Mouse (Mus musculus): ENCODE measurements around the gene Rae1. TPM values are rescaled to one million over a fixed set of nuclear protein-coding genes. Genes with fewer than 3 reads are reported as not detected.

The Rae1 gene
- polyA plus RNA-seq, 1 experiment from 2014 or later, result 156 TPM

DNA sequence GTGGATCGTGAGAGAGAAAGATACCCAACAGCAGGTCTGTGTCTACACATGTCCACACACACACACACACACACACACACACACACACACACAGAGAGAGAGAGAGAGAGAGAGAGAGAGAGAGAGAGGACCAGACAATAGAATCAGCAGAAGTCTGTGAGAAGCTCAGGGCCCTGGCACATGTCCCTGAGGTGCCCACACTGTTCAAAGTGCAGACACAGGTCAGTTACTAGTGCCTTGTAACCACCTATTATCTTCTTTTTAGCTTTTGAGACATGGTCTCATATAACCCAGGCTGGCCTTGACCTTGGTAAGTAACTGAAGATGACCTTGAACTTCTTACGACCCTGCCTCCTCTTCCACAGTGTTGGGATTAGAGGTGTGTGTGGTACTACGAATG, 49.3 kb downstream of the Rae1 start:
- WGBS, result 78% methylated on average over 3 of the region's 3 CpGs
- H3K9ac ChIP-seq (replicated peaks; ENCODE audit: low read depth, low read length), result no peak overlapping the region
- no peak overlapping the region for H3K27ac ChIP-seq (ENCODE audit: low read length)
- no peaks in the 10 kb centered on the region for H3K9me3 ChIP-seq (ENCODE audit: control insufficient read depth, low read length)
- no peak for ATAC-seq
- H3K27me3 ChIP-seq (replicated peaks; ENCODE audit: control insufficient read depth, insufficient read depth, low read length), result no peaks in the 10 kb centered on the region
- no peaks in the 10 kb centered on the region for H3K4me1 ChIP-seq (replicated peaks; ENCODE audit: control insufficient read depth, insufficient read depth, low read length)
- H3K36me3 ChIP-seq (ENCODE audit: control insufficient read depth, insufficient read depth), result no peaks in the 10 kb centered on the region
- no peak overlapping the region for H3K4me3 ChIP-seq (replicated peaks; ENCODE audit: low read length)
- no peak overlapping the region for H3K4me2 ChIP-seq (ENCODE audit: low read length)

DNA sequence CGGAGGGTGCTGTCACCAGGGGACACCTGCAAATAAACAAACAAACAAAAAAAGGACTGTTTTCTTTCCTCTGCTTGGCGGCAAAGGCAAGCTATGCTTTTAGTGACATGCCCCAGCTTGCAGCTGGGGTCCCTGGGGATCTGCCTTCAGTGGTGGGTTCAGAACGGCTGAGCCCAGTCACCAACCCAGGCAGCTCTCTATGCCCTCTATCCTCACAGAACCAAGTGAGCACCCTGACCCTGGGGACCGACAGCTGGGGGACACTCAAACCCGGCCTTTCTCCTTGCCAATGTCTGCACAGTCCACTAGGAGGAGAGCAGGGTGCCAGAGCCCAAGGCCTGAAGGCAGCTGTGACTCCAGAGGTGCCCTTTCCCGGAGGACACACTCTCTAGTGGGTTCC, 49.9 kb downstream of the Rae1 start:
- no peak for ATAC-seq
- H3K36me3 ChIP-seq (ENCODE audit: control insufficient read depth, insufficient read depth), result no peaks in the 10 kb centered on the region
- no peak overlapping the region for H3K4me2 ChIP-seq (ENCODE audit: low read length)

DNA sequence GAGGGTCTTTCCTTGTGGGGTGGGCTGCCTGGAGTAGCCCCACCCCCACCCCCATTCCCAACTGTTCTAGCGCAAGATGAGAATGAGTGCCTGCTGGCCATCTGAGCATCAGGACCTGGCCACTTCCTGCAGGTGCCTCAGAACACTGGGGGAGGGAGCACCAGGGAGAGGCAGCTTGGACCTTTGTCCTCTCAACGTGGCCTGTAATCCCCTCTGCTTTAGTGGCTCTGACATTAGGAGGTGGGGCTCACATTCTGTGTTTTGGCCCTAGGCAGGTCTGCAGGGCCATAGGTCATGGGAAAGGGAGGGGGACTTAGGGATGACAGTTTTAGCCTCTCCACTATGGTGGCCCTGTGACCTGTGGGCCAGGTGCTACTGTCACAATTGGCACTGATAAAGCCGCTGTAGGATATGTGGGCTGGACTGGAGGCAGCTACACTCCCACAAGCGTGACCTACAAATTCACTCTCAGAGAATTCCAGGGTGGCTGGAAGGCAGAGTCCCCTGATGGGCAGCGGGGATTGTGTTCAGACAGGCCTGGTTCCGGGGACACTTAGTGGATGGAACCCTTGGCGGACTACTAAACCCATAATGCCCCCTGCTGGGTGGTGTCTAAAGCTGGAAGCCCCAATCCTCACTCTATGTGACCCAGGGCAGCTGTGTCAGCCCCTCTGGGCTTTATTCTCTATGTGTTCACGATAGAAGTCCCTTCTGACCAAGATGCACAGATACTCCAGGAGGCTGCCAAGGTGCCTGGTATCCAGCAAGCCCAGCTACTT, 50.9 kb downstream of the Rae1 start:
- no peak overlapping the region for H3K9ac ChIP-seq (replicated peaks; ENCODE audit: low read depth, low read length)
- 28% methylated on average over 8 of the region's 8 CpGs for WGBS
- no peak overlapping the region for H3K4me3 ChIP-seq (replicated peaks; ENCODE audit: low read length)

More for the DNA sequence above, 49.9 kb downstream of the Rae1 start:
- H3K9me3 ChIP-seq (ENCODE audit: control insufficient read depth, low read length), result no peaks in the 10 kb centered on the region
- 61% methylated on average over 6 of the region's 6 CpGs for WGBS
- H3K27ac ChIP-seq (ENCODE audit: low read length), result no peak overlapping the region
- no peak overlapping the region for H3K9ac ChIP-seq (replicated peaks; ENCODE audit: low read depth, low read length)
- H3K27me3 ChIP-seq (replicated peaks; ENCODE audit: control insufficient read depth, insufficient read depth, low read length), result no peaks in the 10 kb centered on the region
- H3K4me1 ChIP-seq (replicated peaks; ENCODE audit: control insufficient read depth, insufficient read depth, low read length), result no peaks in the 10 kb centered on the region
- H3K4me3 ChIP-seq (replicated peaks; ENCODE audit: low read length), result no peak overlapping the region

DNA sequence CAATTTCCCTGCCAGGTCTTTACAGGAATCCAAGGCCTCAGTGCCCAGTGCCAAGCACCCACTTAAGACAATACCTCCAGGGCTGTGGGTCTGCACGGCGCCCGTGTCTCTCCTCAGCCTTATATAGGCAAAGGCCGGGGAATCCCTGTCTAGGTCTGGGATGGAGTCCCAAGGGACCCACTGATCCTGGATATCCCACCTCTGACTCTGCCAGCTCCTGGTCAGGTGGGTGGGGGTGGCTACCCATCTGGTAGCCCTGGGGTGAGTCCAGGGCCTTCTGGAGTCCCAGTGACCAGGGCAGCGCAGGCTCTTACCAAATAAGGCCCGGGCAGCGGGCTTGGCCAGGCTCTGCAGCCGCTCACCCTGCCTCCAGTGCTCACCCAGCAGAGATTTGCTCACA, 53.0 kb downstream of the Rae1 start:
- Histone ChIP-seq H3K27ac (ENCODE audit: low read length) (no peak overlapping the region), H3K27me3 (replicated peaks; ENCODE audit: control insufficient read depth, insufficient read depth, low read length) (no peaks in the 10 kb centered on the region), H3K4me2 (ENCODE audit: low read length) (no peak overlapping the region), H3K4me3 (replicated peaks; ENCODE audit: low read length) (no peak overlapping the region), H3K9ac (replicated peaks; ENCODE audit: low read depth, low read length) (no peak overlapping the region), H3K4me1 (replicated peaks; ENCODE audit: control insufficient read depth, insufficient read depth, low read length) (no peaks in the 10 kb centered on the region), H3K9me3 (ENCODE audit: control insufficient read depth, low read length) (no peaks in the 10 kb centered on the region), H3K36me3 (ENCODE audit: control insufficient read depth, insufficient read depth) (no peaks in the 10 kb centered on the region)
- ATAC-seq, result no peak
- WGBS, result 89% methylated on average over 8 of the region's 8 CpGs

More for the DNA sequence above, 50.9 kb downstream of the Rae1 start:
- H3K4me2 ChIP-seq (ENCODE audit: low read length), result no peak overlapping the region
- H3K36me3 ChIP-seq (ENCODE audit: control insufficient read depth, insufficient read depth), result no peaks in the 10 kb centered on the region
- no peaks in the 10 kb centered on the region for H3K9me3 ChIP-seq (ENCODE audit: control insufficient read depth, low read length)
- no peaks in the 10 kb centered on the region for H3K4me1 ChIP-seq (replicated peaks; ENCODE audit: control insufficient read depth, insufficient read depth, low read length)
- H3K27me3 ChIP-seq (replicated peaks; ENCODE audit: control insufficient read depth, insufficient read depth, low read length), result no peaks in the 10 kb centered on the region
- no peak overlapping the region for H3K27ac ChIP-seq (ENCODE audit: low read length)
- ATAC-seq, result no peak

DNA sequence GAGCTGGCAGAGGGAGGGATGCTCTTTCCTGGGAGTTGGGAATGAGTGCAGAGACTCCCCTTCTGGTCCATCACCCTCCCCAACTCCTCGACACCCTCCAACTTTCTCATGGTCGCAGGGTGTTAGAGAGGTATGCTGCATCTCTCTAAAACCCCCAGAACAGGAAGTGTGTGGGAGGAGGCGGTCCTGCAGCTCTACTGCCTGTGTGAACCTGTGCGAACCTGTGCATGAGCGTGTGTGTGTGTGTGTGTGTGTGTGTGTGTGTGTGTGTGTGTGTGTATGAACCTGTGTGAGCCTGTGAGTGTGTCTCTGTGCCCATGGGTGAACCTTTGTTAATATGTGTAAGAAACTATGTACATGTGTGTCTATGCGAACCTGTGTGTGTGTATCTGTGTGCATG, 53.9 kb downstream of the Rae1 start:
- Histone ChIP-seq H3K36me3 (ENCODE audit: control insufficient read depth, insufficient read depth) (no peaks in the 10 kb centered on the region), H3K27me3 (replicated peaks; ENCODE audit: control insufficient read depth, insufficient read depth, low read length) (no peaks in the 10 kb centered on the region), H3K27ac (ENCODE audit: low read length) (no peak overlapping the region), H3K4me3 (replicated peaks; ENCODE audit: low read length) (no peak overlapping the region), H3K9me3 (ENCODE audit: control insufficient read depth, low read length) (no peaks in the 10 kb centered on the region), H3K4me1 (replicated peaks; ENCODE audit: control insufficient read depth, insufficient read depth, low read length) (no peaks in the 10 kb centered on the region), H3K9ac (replicated peaks; ENCODE audit: low read depth, low read length) (no peak overlapping the region), H3K4me2 (ENCODE audit: low read length) (no peak overlapping the region)
- no peak for ATAC-seq
- WGBS, result 90% methylated on average over 5 of the region's 6 CpGs

DNA sequence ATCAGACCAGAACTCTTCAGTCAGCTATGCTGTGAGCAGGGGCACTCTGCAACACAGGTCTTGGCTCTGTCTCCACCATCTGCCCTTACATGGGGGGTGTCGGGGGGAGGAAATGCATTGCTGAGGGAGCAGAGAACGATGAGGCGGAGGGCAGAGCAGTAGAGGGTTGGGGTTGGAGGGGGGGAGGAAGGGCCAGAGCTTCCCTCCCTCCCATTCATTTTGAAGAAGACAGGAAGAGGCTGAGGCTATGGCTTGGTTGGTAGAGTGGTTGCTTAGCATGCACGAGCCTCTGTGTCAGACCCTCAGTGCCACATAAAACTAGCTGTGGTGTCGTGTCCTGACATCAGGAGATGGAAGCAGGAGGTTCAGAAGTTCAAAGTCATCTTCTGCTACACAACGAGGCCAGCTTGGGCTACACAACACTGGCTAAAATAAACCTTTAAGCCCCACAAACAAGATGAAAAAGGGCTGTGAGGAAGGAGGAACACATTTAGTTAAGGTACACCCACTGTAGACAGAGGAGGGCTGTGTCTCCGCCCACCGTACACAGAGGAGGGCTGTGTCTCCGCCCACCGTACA, 56.5 kb downstream of the Rae1 start:
- Histone ChIP-seq H3K27me3 (replicated peaks; ENCODE audit: control insufficient read depth, insufficient read depth, low read length) (no peaks in the 10 kb centered on the region), H3K36me3 (ENCODE audit: control insufficient read depth, insufficient read depth) (no peaks in the 10 kb centered on the region), H3K9ac (replicated peaks; ENCODE audit: low read depth, low read length) (no peak overlapping the region), H3K9me3 (ENCODE audit: control insufficient read depth, low read length) (no peaks in the 10 kb centered on the region), H3K4me1 (replicated peaks; ENCODE audit: control insufficient read depth, insufficient read depth, low read length) (no peaks in the 10 kb centered on the region), H3K4me3 (replicated peaks; ENCODE audit: low read length) (no peak overlapping the region), H3K4me2 (ENCODE audit: low read length) (no peak overlapping the region), H3K27ac (ENCODE audit: low read length) (no peak overlapping the region)
- WGBS, result 82% methylated on average over 10 of the region's 10 CpGs
- ATAC-seq, result no peak

DNA sequence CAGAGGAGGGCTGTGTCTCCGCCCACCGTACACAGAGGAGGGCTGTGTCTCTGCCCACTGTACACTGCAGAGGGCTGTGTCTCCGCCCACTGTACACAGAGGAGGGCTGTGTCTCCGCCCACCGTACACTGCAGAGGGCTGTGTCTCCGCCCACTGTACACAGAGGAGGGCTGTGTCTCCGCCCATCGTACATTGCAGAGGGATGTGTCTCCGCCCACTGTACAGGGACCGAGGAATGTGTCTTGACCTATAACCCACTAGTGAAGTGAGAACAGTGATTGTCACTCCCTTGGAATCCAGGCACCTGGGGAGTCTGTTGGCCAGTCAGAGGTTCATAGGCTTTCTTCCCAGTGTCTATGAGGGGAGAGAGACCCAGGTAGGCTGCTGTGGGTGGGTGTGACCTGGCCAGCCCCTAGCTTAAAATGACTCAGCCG, 57.0 kb downstream of the Rae1 start:
- Histone ChIP-seq H3K4me3 (replicated peaks; ENCODE audit: low read length) (no peak overlapping the region), H3K27ac (ENCODE audit: low read length) (no peak overlapping the region), H3K9me3 (ENCODE audit: control insufficient read depth, low read length) (no peaks in the 10 kb centered on the region), H3K9ac (replicated peaks; ENCODE audit: low read depth, low read length) (no peak overlapping the region), H3K4me1 (replicated peaks; ENCODE audit: control insufficient read depth, insufficient read depth, low read length) (no peaks in the 10 kb centered on the region), H3K36me3 (ENCODE audit: control insufficient read depth, insufficient read depth) (no peaks in the 10 kb centered on the region), H3K4me2 (ENCODE audit: low read length) (no peak overlapping the region), H3K27me3 (replicated peaks; ENCODE audit: control insufficient read depth, insufficient read depth, low read length) (no peaks in the 10 kb centered on the region)
- WGBS, result 83% methylated on average over 11 of the region's 11 CpGs
- ATAC-seq, result no peak

DNA sequence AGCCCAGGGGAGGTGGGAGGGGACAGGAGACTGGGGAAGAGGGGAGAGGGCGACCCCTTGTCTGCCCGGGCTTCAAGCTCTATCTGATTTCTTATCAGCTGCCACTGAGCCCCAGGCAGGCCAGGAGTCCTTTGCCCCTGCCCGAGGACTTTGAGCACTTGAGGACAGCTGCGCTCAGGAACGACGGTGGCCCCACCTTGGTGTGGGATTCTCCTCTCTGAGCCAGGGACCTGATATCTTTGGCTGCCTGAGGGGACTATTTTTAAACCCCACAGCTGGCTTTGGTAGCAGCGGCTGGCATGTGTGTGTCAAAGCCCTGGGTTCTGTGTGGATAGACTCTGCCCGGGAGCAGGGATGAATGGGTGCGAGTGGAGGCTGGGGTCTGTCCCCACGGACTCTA, 57.7 kb downstream of the Rae1 start:
- H3K9ac ChIP-seq (replicated peaks; ENCODE audit: low read depth, low read length), result no peak overlapping the region
- no peak for ATAC-seq
- H3K4me2 ChIP-seq (ENCODE audit: low read length), result no peak overlapping the region
- no peaks in the 10 kb centered on the region for H3K9me3 ChIP-seq (ENCODE audit: control insufficient read depth, low read length)
- no peak overlapping the region for H3K4me3 ChIP-seq (replicated peaks; ENCODE audit: low read length)
- no peaks in the 10 kb centered on the region for H3K4me1 ChIP-seq (replicated peaks; ENCODE audit: control insufficient read depth, insufficient read depth, low read length)
- no peaks in the 10 kb centered on the region for H3K36me3 ChIP-seq (ENCODE audit: control insufficient read depth, insufficient read depth)
- H3K27me3 ChIP-seq (replicated peaks; ENCODE audit: control insufficient read depth, insufficient read depth, low read length), result no peaks in the 10 kb centered on the region
- H3K27ac ChIP-seq (ENCODE audit: low read length), result no peak overlapping the region
- 76% methylated on average over 10 of the region's 10 CpGs for WGBS

DNA sequence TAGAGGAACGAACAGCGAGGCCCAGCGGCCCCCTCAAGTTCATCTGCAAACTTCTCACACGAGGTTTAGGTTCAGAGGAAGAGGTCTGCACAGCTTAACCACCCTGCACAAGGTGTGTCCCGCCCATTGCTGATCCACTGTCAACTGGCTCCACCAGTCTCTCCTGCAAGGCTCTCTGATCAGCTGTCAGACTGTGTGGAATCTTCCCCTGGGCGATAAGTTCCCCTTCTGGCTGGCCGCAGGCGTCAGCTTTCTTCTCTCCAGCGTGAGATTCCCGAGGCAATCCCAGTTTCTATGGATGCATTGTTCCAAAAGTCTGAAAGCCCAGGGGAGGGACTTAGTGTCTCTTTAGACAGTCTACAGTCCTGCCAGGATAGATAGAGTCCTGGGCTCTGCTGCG, 58.3 kb downstream of the Rae1 start:
- H3K9ac ChIP-seq (replicated peaks; ENCODE audit: low read depth, low read length), result no peak overlapping the region
- no peaks in the 10 kb centered on the region for H3K9me3 ChIP-seq (ENCODE audit: control insufficient read depth, low read length)
- no peaks in the 10 kb centered on the region for H3K27me3 ChIP-seq (replicated peaks; ENCODE audit: control insufficient read depth, insufficient read depth, low read length)
- H3K4me1 ChIP-seq (replicated peaks; ENCODE audit: control insufficient read depth, insufficient read depth, low read length), result no peaks in the 10 kb centered on the region
- no peak for ATAC-seq
- H3K4me2 ChIP-seq (ENCODE audit: low read length), result no peak overlapping the region
- 34% methylated on average over 11 of the region's 11 CpGs for WGBS
- no peaks in the 10 kb centered on the region for H3K36me3 ChIP-seq (ENCODE audit: control insufficient read depth, insufficient read depth)
- no peak overlapping the region for H3K27ac ChIP-seq (ENCODE audit: low read length)
- H3K4me3 ChIP-seq (replicated peaks; ENCODE audit: low read length), result no peak overlapping the region

Data from forebrain, embryonic 16.5 days (tissue).